Mouse (Mus musculus) cerebellum, postnatal 14 days (tissue): ENCODE data around the gene Anp32a.

Source experiments
- DNase-seq, 2 experiments: peaks; one replicate each; pipeline ENCODE4 v3.0.0; 2021; ENCODE audit warnings: mixed read lengths in 2 of 2

The Anp32a gene

GRCm38 (mm10) chr9:62347201-62347600 is 6.1 kb downstream of the Anp32a start:
- DNase-seq: peak in 1 of 2 experiments; percentile 16

DNA sequence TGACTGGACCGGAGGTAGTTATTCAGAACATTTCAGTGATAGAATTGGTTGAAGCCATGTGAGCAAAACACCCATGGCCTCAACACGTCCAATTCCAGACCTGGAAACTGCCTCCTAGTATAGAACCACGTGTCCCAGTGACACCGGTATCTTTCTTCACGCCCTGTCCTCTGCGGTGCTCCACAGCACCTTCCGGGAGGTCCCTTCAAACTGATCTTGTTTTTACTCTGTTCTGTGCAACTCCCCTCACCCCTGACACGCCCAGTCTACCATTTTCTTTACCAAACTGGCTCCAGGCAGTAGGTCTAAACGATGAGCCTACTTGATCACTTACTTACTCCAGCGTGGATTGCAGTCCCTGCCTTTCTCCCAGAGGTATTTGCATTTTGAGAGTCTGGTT is 7.0 kb downstream of the Anp32a start:
- peak in 1 of 2 experiments; percentile 3 for DNase-seq

DNA sequence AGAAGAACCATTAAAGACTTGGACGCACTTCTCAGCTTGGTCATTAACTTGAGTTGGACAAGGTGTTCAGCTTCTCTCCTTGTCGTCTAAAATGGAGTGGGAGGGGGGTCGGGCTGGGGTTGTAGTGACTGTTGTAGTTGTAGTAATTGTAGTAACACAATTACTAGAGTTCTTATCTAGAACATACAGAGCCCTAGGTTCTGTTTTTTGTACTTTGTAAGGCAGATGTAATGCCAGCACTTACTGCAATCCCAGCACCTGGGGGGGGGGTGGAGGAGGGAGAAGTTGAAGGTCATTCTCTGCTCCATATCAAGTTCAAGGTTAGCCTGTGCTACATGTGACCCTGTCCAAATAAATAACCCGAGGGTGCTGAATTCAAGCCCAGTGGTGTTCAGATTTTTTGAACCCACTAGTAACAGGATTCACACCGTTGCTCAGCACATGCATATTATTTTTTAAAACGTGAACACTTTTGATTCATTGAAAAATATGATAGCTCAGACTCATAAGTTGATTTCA is 7.4 kb downstream of the Anp32a start:
- no peak for DNase-seq

- peak; percentile 24 to 36 for DNase-seq
These were observed 8.2 kb downstream of the Anp32a start for GRCm38 (mm10) chr9:62349250-62349649.

GRCm38 (mm10) chr9:62350721-62351120 is 9.6 kb downstream of the Anp32a start:
- no peak for DNase-seq

DNA sequence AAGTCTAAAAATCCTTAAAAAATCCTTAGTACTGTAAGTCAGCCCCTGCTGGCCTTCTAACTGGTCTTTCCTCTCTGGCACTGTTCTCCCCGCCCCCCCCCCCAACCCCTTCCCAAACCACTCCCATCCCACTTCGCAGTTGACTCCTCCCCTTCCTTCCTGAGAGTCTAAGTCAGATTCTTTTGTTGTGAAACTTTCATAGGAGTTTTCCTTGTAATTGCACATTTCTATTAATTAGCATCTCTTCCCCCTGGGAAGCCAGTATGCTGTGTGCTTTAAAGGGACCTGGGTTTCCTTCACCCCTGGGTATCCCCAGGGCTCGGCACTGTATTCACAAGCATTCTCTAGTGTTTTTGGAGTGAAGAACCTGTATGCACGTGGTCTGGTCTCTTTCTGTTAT is 10.1 kb downstream of the Anp32a start:
- DNase-seq: no peak

- no peak for DNase-seq
These were observed 12.7 kb downstream of the Anp32a start for GRCm38 (mm10) chr9:62353784-62354183.

DNA sequence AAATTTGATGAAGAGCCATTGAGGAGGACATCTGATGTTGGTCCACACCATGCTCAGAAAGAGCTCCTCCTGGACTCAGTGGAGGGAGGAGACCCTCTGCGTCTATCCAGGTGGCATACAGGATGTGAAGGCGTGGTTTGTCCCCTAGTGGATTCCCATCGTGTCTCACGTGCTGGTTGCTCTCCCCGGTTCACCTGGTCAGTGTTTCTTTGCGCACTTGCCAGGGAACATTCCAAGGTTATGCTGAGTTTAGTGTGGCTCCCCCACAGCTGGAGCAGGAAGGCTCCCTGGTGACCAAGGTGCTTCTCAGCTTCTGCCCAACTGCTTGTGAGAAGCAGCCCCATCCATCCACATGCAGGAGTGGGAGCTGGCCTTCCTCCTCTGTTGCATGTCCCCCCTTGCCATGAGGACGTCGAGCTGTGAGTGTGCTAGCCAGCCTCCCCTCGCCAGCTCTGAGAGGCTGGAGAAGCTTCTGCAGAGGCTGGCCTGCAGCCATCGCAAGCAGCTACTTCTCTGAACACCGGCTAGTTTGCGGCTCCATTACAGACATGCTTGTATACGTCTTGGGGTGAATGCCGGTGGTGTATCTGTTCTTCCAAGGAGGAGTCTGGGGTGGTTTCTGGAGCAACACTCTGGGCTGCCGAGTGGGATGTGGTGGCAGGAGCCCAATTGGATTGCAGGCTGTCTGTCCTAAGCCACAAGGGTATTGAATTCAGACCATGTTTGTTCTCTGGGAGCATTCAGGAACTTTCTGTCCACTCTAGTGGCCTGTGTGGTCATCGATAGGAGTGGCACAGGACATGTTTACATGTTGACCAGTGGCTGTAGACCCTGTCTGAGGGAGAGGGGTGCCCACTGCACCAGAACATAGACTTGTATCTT is 14.0 kb downstream of the Anp32a start:
- peak in 1 of 2 experiments; percentile 34 for DNase-seq

- no peak for DNase-seq
These were observed 14.7 kb downstream of the Anp32a start for GRCm38 (mm10) chr9:62355763-62356162.

DNA sequence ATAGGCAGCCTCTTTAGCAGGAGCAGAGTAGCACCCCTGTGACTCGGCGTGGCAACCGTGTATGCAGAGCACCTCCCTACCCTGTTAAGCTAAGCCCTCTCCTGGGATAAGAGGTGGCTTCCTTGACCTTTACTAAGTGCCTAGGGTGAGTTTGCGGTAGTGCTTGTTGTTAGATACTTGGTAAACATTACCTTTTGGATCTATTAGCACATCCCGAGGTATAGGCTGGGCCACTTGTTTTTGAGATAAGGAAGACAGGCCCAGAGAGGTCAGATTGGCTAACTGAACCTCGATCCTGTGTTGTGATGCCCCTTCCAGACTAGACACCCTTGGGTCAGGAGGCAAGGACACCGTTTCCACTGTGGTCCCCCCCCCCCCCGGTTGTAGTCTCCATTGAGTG is 16.5 kb downstream of the Anp32a start:
- no peak for DNase-seq

DNA sequence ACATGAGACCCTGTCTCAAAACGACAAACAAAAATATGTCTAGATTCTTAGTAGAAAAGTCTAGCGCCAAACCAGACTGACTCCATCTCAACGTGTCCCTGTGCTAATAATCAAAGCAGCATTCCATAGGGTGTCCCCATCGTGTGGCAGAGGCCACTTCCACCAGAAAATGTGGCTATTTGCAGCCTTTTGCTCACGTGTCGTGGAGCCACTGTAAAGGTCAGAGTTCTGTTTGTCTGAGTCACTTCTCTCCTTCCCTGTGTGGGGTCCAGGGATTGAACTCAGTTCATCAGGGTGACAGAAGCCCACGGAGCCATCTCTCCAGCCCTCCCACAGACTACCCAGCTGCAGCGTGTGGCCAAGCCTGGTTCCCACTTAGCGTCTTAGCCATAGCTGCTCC is 17.8 kb downstream of the Anp32a start:
- DNase-seq: no peak

DNA sequence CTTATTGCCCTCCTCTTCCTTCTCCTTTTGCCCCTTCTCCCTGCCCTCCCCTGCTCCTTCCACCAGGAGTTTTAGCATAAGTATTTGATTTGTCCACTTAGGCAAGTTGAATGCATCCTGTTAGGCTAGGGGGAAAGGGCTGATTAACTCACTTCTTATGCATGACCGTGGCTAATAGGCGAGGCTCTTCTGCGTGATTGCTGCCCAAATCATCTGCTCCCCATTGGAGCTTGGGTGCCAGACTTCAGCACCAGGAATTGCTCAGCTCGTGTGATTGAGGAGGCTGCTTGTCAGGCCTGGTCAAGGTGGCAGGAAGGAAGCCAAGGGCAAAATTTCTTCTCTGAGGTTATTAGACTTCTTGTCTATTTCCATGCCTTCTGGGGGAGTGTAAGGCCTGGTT is 19.8 kb downstream of the Anp32a start:
- no peak for DNase-seq

- DNase-seq: peak in 1 of 2 experiments; percentile 20
These were observed 21.8 kb downstream of the Anp32a start for GRCm38 (mm10) chr9:62362835-62363385.

GRCm38 (mm10) chr9:62363619-62364018 is 22.5 kb downstream of the Anp32a start:
- DNase-seq: peak; percentile 92 to 94

- no peak for DNase-seq
These were observed 23.1 kb downstream of the Anp32a start for GRCm38 (mm10) chr9:62364216-62364615.

- peak; percentile 48 to 61 for DNase-seq
These were observed 23.7 kb downstream of the Anp32a start for GRCm38 (mm10) chr9:62364831-62365230.

- DNase-seq: peak; percentile 56 to 58
These were observed 24.4 kb downstream of the Anp32a start for GRCm38 (mm10) chr9:62365326-62366080.

DNA sequence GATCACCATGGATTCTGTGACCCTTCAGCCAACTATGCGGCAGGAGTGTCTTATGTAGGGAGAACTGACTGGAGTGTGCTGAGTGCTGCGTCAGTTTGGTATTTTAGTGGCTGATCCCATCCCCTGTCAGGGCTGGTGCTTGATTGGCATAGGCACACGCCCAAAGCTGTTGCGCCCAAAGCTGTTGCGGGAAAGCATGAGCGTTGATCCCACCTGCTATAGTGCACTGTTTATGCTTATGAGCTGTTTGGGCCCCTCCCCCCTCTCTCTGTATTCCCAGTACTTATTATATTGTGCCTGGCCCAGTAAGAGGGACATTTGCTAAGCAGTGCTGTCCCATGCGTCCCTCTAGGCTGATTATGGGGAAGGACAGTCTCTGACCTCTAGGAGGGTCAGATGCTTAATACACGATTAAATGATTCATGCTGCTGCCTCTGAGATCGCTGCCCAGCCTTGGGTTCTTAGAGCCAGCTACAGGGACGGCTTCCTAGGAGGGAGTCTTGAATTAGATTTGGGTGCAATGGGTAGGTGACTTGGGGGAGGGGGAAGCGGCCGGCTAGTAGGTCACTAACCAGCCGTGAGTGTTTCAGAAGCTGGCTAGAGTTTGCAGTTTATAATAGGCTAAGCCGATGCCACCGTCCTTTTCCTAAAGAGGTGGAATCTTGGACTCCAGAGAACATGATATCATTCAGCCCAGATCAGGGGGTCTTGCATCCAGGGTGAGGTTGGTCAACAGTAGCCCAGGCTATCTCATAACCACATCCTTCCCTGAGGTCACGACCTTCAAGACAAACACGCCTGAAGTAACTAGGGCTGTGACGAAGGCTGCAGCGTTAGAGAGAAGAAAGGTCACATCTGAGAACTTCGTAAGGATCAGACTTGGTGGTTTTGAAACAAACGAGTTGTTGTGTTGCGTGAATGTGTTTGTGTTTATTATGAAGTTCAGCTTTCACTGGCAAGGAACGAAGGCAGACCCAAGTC is 25.7 kb downstream of the Anp32a start:
- DNase-seq: peak in 1 of 2 experiments; percentile 48

DNA sequence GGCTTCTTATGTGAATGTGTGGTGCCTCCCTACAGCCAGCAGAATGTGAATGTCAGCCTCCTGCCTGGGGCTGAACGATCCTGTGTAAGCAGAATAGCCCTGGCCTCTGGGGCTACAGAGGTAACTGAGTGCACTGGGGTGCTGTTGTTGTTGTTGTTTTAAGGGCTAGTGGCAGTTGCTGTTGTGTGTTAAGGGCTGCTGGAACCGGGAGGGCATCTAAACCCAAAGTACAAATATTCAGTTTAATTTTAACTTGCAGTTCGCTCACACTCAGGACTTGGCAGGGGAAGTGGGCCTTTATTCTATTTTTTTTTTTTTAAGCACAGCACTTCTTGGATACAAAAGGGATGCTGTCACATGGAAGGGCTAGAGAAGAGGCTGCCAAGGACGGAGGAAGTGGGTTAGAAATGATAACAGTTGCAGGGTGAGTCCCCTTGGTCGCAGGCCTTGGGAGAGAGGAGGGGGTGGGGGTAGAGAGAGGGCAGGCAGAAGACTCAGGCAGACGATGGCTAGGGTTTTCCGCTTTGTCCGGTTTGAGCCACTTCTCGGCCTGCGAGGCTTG is 26.5 kb downstream of the Anp32a start:
- DNase-seq: peak in 1 of 2 experiments; percentile 48

DNA sequence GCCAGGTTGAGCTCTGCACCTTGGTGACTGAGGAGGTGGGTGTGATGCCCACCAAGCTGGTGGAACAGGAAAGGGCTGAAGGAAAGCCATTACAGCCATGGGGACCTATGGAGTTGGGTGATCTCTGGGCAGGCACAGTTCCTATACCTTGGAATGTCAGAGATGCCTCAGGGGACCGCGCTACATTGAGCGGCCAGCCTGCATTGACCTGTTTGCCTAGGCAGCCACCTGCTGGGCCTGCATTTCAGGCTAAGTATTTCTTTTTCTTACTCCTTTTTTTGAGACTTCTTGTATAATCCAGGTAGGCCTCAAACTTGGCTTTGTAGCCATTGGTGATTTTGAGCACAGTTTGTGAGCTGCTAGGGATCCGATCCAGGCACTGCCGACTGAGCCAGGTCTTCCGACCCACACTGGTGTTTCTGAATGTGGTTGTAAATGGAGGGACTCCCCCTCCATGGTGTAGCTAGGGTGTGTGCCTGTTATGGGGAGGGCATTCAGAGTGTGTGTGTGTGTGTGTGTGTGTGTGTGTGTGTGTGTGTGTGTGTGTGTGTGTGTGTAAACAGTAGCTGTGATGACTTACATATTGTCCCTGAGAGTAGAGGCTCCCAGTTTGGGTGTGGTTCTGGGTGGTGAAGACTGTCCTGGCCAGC is 27.3 kb downstream of the Anp32a start:
- DNase-seq: peak in 1 of 2 experiments; percentile 28

DNA sequence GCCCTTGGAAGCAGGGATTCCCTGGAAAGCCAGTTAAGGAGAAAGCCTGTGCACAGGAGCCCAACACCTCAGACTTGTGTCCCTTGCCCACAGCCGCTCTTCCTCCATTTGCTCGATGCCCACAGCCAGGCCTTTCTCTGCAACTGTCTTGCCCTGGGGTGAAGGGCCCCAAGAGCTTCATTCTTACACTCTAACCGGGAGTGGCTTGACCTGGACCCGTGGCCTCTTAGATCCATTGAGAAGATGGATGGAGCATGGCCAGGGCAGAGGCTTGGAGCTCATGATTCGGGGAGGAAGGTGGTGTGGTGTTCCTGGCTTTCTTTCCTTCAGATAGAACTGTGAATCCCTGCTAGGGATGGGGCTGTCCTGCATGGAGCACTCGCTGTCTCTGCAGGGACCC is 28.1 kb downstream of the Anp32a start:
- no peak for DNase-seq
